Mouse (Mus musculus) lung, adult 2 months (tissue): ENCODE data around the gene Hlf.

Source experiments
- CTCF ChIP-seq: fragments of 200-500 bp; IDR thresholded peaks from 2 replicates; pipeline ENCODE4 v1.5.1; 2011; ENCODE audit warnings: mild to moderate bottlenecking, low read length, control low read depth; ENCODE audit not compliant: insufficient read depth
- POLR2A ChIP-seq: fragments of 200-500 bp; IDR thresholded peaks from 2 replicates; pipeline ENCODE4 v1.6.1; 2011; ENCODE audit warnings: low read depth, mild to moderate bottlenecking, control low read depth, low read length, borderline replicate concordance; ENCODE audit errors: extremely low read depth

- no peak for TF ChIP-seq CTCF
- TF ChIP-seq POLR2A, result no peak
These were observed 21.1 kb downstream of the Hlf start for GRCm38 (mm10) chr11:90369605-90370004.
